Mouse (Mus musculus) spleen, postnatal 10 days (tissue): Measurements from ENCODE around the gene Zcchc14.
A peak's percentile ranks its signal among the peaks of the same experiment; 100 is the strongest.

ENCODE experiments used
- DNase-seq, 2 experiments: peaks; one replicate each; pipeline ENCODE4 v3.0.0; 2021 to 2022; ENCODE audit warnings: low spot score in 2 of 2

The Zcchc14 gene

GRCm38 (mm10) chr8:121665329-121665728 lies 12.6 kb upstream of the Zcchc14 start:
- peak in 1 of 2 experiments; percentile 28 for DNase-seq

DNA sequence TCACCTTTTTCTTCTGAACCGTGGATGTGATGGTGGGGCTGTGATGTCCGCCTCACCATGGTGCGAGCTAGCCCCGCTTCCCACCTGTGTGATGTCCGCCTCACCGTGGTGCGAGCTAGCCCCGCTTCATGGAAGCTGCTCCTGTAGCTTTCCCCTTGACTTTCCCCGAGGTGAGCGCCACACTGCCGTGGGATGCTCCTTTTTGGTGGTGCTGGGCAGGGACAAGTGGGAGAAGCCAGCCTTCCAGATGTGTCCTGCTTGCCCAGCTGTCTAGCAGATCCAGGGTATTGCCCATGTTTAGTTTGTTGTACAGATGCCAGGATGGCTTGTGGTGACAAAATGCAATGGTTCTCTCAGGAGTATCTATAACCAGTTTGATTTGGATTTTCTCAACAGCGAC lies 10.4 kb upstream of the Zcchc14 start:
- no peak for DNase-seq

GRCm38 (mm10) chr8:121661631-121662357 lies 9.1 kb upstream of the Zcchc14 start:
- no peak for DNase-seq

DNA sequence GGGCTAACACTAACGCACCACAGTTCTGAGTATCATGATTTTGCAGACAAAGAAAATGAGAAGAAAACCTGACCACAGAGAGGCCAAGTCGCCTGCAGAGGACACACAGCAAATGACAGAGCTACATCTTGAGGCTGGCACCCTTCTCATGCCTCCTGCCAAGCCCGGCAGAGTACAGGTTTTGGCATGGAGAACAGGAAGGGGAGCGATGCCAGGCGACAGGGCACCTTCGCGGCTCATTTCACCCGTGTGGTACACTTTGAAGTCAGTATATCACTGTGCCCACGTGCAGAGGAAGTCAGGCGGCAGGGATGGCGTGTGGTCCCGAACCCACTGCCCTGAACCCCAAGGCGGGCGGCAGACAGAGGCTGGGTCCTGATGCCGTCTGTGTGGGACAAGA lies 7.9 kb upstream of the Zcchc14 start:
- no peak for DNase-seq

DNA sequence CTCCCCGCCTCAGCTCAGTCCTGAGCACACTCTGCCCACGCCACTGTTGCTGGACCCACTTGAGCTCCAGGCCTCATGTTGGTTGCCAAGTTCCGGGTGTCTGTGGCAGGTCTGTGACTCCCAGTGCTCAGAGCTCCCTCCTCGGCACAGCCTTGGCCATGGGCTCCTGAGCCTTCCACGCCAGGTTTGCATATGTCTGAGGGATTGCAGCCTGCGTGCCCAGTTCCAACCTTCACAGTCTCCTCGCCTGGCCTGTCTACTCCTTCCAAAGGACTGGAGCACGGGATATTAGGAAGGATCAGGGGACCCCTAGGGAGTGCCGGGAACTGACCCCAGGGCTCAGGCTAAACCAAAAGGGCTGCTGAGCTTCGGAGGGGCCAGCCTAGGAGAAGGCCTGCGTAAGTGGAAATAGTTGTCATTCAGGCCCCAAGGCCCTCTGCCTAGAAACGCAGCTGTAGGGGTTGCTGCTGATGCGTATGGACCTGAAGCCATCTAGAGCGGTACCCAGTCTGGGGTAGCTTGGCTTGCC lies 2.3 kb upstream of the Zcchc14 start:
- DNase-seq = no peak

GRCm38 (mm10) chr8:121654131-121654530 lies 1.4 kb upstream of the Zcchc14 start:
- DNase-seq = no peak

- no peak for DNase-seq
Measured at GRCm38 (mm10) chr8:121653340-121654019, 779 bp upstream of the Zcchc14 start.

DNA sequence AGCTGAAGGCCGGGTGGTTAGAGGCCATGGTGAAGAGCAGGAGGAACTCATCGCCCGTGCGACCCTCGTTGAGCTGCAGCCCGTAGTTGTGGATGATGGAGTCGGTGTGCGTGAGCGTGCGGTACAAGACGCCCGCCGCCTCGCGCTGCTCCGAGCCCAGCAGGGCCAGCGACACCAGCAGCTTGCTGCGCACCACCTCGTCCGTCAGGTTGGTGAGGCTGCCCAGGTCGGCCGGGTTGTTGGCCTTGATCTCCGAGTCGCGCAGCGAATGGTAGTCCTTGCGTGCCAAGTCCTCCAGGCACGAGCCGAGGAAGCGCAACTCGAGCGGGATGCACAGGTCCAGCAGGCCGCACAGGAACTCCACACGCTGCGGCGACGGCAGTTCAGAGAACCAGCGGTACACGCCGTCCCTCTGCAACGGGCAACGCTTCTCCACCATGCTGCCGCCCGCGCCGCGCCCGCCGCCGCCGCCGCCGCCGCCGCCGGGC lies 783 bp downstream of the Zcchc14 start:
- no peak for DNase-seq

DNA sequence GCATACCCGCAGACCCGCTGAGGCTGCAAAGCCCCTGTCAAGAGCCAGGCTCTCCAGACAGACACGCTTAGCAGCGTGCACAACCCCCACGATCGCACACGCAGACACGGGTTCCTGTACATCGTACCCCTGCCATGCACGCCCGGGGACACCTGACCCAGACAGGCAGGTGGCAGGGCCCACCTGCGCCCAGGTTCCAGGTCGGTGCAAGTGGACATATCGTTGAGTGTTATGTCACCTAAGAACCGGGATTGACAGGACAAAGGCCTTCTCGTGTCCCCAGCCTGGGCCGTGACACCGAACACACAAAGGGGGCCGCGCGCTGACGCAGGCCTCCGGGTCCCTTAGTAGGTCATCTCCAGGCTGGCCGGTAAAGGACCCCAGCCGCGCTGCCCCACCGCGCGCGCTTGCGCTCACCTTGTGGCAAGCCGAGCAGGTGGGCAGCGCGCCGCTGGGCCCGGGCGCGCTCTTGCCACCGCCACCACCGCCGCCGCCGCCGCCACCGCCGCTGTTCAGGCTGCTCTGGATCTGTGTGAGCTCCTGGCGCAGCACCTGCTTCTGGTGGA lies 1.3 kb downstream of the Zcchc14 start:
- DNase-seq = no peak

DNA sequence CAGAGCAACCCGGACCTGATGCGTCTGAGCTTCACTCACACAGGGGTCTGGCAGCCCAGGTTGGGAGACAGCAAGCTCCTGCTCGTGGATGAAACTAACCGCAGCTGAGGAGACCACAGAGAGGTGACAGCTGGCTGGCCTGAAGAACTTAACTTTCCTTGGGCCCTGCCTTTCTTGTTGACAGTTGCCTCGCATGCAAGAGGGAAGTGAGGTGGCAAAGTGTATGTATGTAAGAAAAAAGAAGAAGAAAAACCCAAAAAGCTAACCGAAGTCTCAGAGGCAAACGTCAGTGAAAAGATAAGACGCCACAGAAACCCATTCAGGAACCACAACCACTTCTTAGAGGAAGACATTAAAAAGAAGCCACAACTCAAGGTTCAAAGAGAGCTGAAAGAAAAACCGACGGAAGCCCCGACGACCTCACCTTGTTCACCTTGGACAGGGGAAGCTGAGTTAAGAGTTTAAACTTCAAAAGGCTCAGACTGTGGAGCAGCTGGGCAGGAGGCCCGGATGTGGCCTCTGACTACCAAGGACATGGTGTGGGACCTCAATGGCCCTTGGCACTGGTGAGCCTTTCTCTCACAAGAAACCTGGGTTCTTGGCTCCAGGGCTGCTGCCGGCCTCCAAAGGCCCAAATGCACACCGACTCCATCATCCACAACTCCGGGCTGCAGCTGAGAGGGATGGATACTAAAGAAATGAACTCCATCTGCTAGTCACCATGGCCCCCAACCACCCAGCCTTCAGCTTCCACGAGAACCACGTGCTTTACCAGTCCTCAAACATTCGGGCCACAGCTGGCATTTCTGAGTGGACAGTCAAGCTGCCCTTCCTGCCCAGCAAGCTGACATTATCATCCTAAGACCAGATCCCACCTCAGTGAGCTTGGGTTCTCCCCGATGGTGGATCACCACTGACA lies 2.1 kb downstream of the Zcchc14 start:
- DNase-seq = no peak

- DNase-seq = no peak
Measured at GRCm38 (mm10) chr8:121649904-121650303, 2.8 kb downstream of the Zcchc14 start.

DNA sequence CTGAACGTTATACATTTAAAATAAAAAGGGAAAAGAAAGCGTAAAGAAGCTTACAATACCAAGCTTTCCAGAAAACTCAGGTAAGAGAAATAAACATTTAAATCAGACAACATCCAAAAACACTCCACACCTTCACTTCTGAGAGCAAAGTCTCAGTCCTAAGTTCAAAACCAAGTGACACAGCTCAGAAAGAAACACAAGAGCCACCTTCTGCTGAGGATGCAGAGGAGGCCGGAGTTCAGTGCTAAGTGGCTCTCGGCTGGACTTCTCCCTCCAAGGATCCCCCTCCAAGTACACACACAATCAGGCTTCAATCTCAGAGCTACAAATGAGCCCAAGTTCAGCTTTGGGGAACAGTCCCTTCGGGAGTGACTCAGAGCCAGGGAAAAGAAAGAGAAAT lies 3.3 kb downstream of the Zcchc14 start:
- no peak for DNase-seq

DNA sequence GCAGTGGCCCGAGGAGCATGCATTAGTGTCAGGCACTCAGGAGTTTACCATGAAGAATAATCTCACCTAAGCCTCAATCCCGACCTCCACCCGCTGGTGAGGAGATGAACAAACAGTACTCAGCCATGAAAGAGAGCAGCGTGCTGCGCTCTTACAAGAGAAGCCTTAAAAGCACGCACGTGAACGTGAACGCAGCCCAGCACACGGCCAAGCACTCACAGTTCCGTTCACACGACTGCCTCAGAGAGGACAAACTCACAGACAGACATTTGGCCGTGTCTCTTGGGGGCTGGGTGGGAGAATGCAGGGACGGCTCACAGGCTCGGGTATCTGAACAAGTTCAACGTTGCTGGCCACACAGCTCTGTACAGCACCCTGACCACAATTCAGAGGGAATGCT lies 4.2 kb downstream of the Zcchc14 start:
- no peak for DNase-seq

GRCm38 (mm10) chr8:121647511-121648215 lies 5.0 kb downstream of the Zcchc14 start:
- DNase-seq = no peak

DNA sequence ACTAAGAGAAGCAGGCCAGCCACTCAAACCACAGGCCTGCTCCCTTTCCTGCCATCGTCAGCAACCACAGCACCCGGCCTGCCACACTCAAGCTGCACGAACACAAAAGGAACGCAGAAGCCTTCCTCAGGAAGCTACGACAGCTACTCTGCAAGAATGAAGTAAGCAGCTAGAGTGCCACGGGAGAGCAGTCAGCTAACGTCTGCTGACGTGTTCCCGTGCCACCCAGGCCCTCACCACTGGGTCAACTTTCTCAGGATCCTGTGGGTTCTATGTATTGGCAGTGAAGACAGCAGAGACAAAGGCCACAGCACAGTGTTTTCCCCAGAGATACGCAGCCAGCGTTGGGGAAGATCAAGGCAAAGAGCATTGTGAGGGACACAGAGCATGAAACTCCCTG lies 9.3 kb downstream of the Zcchc14 start:
- no peak for DNase-seq

DNA sequence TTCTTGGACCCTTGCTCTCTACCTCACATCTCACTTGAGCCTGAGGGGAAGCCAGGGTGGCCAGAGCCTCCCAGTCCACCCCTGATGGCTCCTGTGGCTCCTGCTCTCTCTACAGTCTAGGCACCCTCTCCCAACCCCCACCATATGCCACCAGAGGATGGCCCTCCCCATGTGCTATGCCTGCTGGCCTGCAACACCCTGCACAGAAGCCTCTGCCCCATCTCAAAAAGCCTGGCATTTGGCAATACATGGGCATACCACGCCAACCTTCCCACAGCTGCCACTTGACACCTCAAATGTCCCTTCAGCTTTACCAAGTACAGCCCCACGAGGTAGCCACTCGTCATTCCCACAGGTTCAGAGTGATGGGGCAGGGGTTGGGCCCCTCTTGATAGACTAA lies 9.9 kb downstream of the Zcchc14 start:
- DNase-seq = no peak

- no peak for DNase-seq
Measured at GRCm38 (mm10) chr8:121636180-121636579, 16.5 kb downstream of the Zcchc14 start.

GRCm38 (mm10) chr8:121635534-121635933 lies 17.2 kb downstream of the Zcchc14 start:
- no peak for DNase-seq

- no peak for DNase-seq
Measured at GRCm38 (mm10) chr8:121632401-121632800, 20.3 kb downstream of the Zcchc14 start.

DNA sequence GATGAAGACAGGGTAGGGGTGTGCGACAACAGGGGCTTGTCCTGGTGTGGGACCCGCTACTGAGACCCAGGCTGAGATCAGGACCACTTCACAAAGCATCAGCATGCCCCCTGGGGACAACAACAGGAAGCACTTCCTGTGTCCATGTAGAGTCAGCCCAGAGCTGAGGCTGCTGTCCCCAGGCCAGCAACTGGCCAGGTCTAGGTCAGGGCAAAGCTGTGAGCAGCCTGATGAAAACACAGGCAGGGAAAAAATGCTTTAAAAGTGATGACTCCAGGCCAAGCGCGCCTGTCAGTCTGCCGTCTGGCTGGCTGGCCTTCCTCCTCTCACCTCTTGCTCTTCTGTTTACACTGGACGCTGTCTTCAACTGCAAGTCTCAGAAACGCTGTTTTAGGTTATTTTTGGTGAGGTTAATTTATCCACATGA lies 21.0 kb downstream of the Zcchc14 start:
- no peak for DNase-seq

- DNase-seq = no peak
Measured at GRCm38 (mm10) chr8:121628681-121629080, 24.0 kb downstream of the Zcchc14 start.
